Mouse (Mus musculus) spleen, adult 18-20 months (tissue): ENCODE measurements around the gene Slc41a3.
"Not testable (repeated sequence)": the region's sequence is repeated elsewhere in the genome, so short reads cannot be mapped to it uniquely, and the experiment has no call there.

ENCODE experiments used
- DNase-seq, 2 experiments: peaks; one replicate each; pipeline ENCODE4 v3.0.0; 2022; ENCODE audit warnings: mixed read lengths in 2 of 2

Gene Slc41a3

DNA sequence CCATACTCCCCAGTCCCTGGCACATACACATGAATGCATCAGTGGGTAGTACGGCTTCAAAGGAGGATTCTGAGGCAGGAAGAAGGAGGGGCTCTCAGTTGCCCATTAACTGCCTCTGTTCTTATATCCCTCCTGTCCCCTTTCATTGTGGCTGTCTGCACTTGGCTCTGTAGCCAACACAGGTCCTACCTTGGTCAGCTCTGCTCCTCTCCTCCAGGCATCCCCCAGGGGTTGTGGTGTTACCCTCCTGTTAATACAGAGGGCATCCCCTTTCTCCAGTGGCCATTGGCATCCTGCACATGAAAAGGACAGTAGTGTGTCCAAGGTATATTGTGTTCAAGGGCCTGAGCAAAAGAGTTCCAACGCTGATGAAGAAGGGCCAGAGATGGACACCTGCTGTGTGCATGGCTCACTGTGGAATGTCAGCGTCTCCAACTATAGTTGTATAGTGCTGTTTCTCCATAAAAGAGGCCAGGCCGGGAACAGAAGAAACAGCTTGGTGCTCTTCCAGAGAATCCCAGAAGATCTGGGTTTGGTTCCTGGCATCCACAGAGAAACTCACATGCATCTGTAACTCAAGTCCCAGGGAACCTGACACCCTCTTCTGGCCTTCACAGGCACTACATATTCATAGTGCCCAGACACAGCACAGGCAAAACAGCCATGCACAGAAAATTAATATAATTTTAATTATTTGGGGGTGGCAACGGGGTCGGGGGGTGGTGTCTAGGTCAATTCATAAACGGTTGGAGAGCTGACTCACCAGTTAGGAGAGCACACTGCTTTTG is 20.9 kb downstream of the Slc41a3 start:
- DNase-seq = no peak

GRCm38 (mm10) chr6:90627556-90627955 is 23.0 kb downstream of the Slc41a3 start:
- DNase-seq = no peak

- DNase-seq = peak; percentile 41 to 57
These were observed 25.0 kb downstream of the Slc41a3 start for GRCm38 (mm10) chr6:90629506-90629905.

DNA sequence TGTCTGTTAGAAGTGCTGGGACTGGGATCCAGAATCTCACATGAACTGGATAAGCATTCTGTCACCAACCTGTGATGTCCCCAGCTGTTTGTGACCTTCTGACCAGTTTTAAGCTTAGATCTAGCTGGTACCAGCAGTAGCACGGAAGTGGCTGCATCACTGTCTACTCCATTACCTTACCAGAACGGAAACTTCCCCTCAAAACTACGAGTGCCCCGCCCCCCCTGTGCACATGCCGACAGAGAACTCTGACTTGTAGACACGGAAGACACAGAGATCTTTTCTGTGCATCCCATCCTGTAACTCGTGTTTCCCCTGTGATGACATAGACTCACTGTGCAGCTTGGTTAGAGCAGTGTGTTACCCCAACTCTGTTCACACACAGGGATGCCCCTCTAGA is 25.9 kb downstream of the Slc41a3 start:
- peak; percentile 29 to 41 for DNase-seq

DNA sequence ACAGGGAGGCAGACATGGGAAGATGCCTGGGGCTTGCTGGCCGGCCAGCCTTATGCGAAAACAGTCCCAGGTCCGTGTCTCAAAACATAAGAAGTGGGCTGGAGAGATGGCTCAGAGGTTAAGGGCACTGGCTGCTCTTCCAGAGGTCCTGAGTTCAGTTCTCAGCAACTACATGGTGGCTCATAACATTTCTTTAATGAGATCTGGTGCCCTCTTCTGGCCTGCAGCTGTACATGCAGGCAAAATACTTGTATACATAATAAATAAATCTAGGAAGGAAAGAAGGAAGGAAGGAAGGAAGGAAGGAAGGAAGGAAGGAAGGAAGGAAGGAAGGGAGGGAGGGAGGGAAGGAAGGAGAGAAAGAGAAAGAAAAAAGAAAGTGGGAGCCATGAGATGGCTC is 28.0 kb downstream of the Slc41a3 start:
- DNase-seq = not testable (repeated sequence)

GRCm38 (mm10) chr6:90635081-90635480 is 30.6 kb downstream of the Slc41a3 start:
- DNase-seq = no peak

- DNase-seq = no peak
These were observed 31.1 kb downstream of the Slc41a3 start for GRCm38 (mm10) chr6:90635611-90636010.

DNA sequence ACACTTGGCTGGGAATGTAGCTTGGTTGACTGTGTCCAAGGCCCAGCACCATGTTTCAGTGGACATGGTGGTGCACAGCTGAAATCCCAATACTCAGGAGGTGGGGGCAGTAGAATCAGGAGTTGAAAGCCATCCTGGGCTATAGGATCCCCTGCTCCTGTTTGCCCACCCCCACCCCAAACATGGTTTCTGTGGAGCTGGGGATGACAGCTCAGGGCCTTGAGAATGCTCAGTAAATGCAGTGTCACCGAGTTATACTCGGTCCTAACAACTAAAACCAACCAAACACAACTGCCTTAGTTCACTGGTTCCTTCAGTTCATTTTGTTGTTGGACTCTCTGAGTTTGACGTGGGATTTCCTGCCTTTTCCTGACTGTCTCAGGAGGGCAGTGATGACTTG is 38.5 kb downstream of the Slc41a3 start:
- DNase-seq = no peak

GRCm38 (mm10) chr6:90644965-90645364 is 40.4 kb downstream of the Slc41a3 start:
- DNase-seq = no peak

GRCm38 (mm10) chr6:90648391-90648790 is 43.9 kb downstream of the Slc41a3 start:
- DNase-seq = no peak

DNA sequence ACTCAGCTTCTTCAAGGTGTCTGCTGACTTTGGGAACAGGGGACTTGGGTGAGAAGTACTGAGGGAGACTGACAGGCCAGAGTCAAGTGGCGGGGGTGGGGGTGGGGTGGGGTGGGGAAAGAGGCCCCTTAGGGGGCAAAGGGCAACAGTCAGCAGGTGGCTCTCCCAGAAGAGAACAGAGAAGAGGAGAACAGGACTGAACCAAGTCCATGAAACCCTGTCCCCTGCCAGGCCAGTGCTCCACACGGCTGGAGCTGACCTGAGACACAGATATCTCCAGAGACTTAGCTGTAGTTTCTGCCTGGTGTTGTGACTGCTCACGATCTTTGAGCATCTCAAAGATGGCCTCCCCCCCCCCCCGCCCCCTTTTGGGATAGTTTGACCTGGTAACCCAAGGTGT is 44.8 kb downstream of the Slc41a3 start:
- no peak for DNase-seq

- DNase-seq = no peak
These were observed 46.1 kb downstream of the Slc41a3 start for GRCm38 (mm10) chr6:90650634-90651033.

DNA sequence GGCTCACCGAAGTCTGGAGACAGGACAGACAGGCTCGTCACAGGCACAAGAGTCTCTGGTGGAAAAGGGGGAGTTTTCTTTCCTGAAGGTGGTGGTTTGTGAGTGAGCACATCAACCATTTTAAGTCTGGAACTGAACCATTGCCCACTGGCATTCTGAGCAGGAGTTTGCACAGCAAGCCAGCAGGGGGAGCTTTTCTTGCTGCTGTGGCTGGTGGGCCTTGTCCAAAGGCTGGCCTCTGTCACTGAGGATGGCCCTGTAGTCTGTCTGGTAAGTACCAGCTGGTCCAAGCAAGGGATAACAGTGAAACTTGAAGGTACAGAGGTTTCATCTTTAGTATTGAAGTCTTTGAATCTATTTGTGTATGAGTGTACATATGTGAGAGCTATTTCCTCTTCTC is 49.2 kb downstream of the Slc41a3 start:
- peak in 1 of 2 experiments; percentile 52 for DNase-seq

- DNase-seq = peak in 1 of 2 experiments; percentile 28
These were observed 51.9 kb downstream of the Slc41a3 start for GRCm38 (mm10) chr6:90656344-90656850.

GRCm38 (mm10) chr6:90659913-90660312 is 55.4 kb downstream of the Slc41a3 start:
- no peak for DNase-seq

- no peak for DNase-seq
These were observed 56.0 kb downstream of the Slc41a3 start for GRCm38 (mm10) chr6:90660398-90661028.

GRCm38 (mm10) chr6:90661029-90661399 is 56.5 kb downstream of the Slc41a3 start:
- DNase-seq = peak; percentile 28 to 29

DNA sequence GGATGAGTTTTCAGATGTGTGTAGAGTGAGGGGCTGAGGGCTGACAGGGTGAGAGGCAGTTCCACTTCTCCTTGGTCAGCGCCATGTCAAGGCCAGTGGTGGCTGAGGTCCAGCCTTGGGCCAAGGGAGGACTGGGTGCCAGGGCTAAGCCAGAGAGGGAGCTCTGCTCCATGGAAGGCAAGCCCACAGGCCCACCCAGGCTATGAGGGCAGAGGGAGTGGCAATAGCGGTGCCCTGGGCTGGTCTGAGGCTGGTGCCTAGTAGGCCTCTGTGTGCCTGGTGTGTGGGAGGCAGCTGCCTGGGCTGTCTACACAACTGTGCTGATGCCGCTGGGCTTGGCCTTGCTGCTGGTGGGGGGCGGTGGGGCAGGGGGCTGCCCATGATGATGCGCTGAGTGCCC is 57.6 kb downstream of the Slc41a3 start:
- DNase-seq = no peak

- DNase-seq = no peak
These were observed 59.2 kb downstream of the Slc41a3 start for GRCm38 (mm10) chr6:90663736-90664135.

- DNase-seq = no peak
These were observed 64.2 kb downstream of the Slc41a3 start for GRCm38 (mm10) chr6:90668693-90669092.

- no peak for DNase-seq
These were observed 74.2 kb downstream of the Slc41a3 start for GRCm38 (mm10) chr6:90678759-90679158.

GRCm38 (mm10) chr6:90680401-90680800 is 75.9 kb downstream of the Slc41a3 start:
- DNase-seq = no peak

- no peak for DNase-seq
These were observed 79.5 kb downstream of the Slc41a3 start for GRCm38 (mm10) chr6:90683831-90684532.

- DNase-seq = no peak
These were observed 82.3 kb downstream of the Slc41a3 start for GRCm38 (mm10) chr6:90686812-90687211.
